17 mouse cellular contexts compared by ENCODE assay signal in genomic region chr5:114194161-114194560, GRCm38 (mm10). TPM values are rescaled to one million over a fixed set of nuclear protein-coding genes. Genes with fewer than 3 reads are reported as not detected.
DNase-seq lines count a peak whose midpoint lies in the region; ATAC-seq lines count a peak whose summit lies in the region.
"Had no signal": no experiment of that assay in that cellular context is flagged by ENCODE, and none has a peak within 500 bp of the region (broad histone marks: within the 10 kb centered on the region; RNA-seq: fewer than 3 reads in every experiment).

No protein-coding gene starts in this region.

- ATAC-seq in CD4-positive, CD25-positive, alpha-beta regulatory T cell, adult 4 months: peak; percentile 34
- peak; percentile 28 for ATAC-seq in inflammation-experienced regulatory T-cells, adult 6 months
- ATAC-seq: forebrain, embryonic 16.5 days; Patski had no signal

- DNase-seq in CD4-positive helper T cell, adult 2 months (ENCODE audit: low read depth, low spot score): peak; percentile 71
- DNase-seq in thymus, postnatal 14 days: peak; percentile 49
- DNase-seq in urinary bladder, postnatal 25 days (ENCODE audit: low spot score): no peak
- no peak for DNase-seq in kidney, postnatal 25 days
- no peak for DNase-seq in c-Kit-positive CD71-positive TER-119-positive erythroid progenitor cells, embryonic 14.5 days (ENCODE audit: low spot score)
- DNase-seq in adrenal gland, adult 8-10 months: no peak
- DNase-seq: adrenal gland, adult 2 months; adrenal gland, postnatal 36 days; cerebellum, adult 11 months; cerebellum, adult 8-10 months; cerebellum, postnatal 14 days; gastrocnemius, adult 2 months; gastrocnemius, postnatal 25 days had no signal

RNA-seq across cellular contexts. Expression of gene Acacb, which starts 47.8 kb away (rescaled TPM):
- polyA plus RNA-seq in CD4-positive, CD25-positive, alpha-beta regulatory T cell, adult 4 months (2017; shearing (Covaris generic)): under 1 TPM; 0.24 to 0.62 TPM
- polyA plus RNA-seq in inflammation-experienced regulatory T-cells, adult 6 months (2017; shearing (Covaris generic)): 1 to 10 TPM; 1.3 to 4.5 (median 1.7) TPM
- 10 to 100 TPM; 68.9 to 85.3 (median 72.7) TPM for total RNA-seq in adrenal gland, adult 8-10 months (2022)

Comparison
In these comparisons a context has a peak if more than half of its experiments do, and no peak if none do; other contexts are left out.
1. DNase-seq: peak in CD4-positive helper T cell, adult 2 months (single experiment) and thymus, postnatal 14 days (single experiment); none in urinary bladder, postnatal 25 days (single experiment), kidney, postnatal 25 days (0 of 2), c-Kit-positive CD71-positive TER-119-positive erythroid progenitor cells, embryonic 14.5 days (single experiment) and adrenal gland, adult 8-10 months (single experiment).